In the genomic region with DNA sequence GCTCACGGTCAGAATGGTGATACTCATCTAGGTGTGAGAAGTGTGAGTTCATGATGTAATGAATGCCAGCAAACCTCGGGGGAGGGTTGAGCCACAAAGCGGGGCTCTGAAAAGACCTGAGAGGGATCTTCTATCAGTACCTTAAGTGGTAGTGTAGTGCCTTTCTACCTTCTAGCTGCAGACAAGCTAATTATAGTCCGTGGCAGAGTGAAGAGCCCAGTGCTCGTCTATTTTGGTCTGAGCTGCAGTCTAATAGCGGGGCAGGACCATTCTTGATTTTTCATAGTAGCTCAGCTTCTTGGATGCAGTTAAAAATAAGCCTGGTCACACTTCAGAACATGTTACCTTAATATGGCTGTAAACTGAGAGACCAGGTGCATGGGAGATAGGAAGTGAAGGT, we compare ENCODE assay signal across 22 mouse cellular contexts.
A peak's percentile ranks its signal among the peaks of the same experiment; 100 is the strongest.
DNase-seq lines count a peak whose midpoint lies in the region; ATAC-seq and TF ChIP-seq lines count a peak whose summit lies in the region.
"Had no signal": no experiment of that assay in that cellular context is flagged by ENCODE, and none has a peak within 500 bp of the region (broad histone marks: within the 10 kb centered on the region; RNA-seq: fewer than 3 reads in every experiment).

No protein-coding gene starts in this region.

- DNase-seq in heart, adult 18-20 months: peak; percentile 44 to 61
- no peak for DNase-seq in heart, postnatal 4 days
- no peak for DNase-seq in midbrain, embryonic 14.5 days
- DNase-seq in midbrain, embryonic 10.5 days (ENCODE audit: low spot score): no peak
- DNase-seq in midbrain, postnatal 0 days (ENCODE audit: low spot score): no peak
- DNase-seq: adrenal gland, adult 2 months; cerebellum, adult 11-12 months; kidney, adult 9 months; kidney, postnatal 14 days; liver; lung, postnatal 4 days; right cerebral cortex, postnatal 14 days; spleen, adult 18-20 months had no signal

- peak overlapping the region; percentile 41; the same call in 1 of the 2 replicates for H3K27ac ChIP-seq in midbrain, embryonic 14.5 days (replicated peaks; ENCODE audit: low read depth, low read length)
- no peak overlapping the region for H3K27ac ChIP-seq in midbrain, embryonic 10.5 days (replicated peaks)
- H3K27ac ChIP-seq in heart, embryonic 13.5 days (replicated peaks): peak overlapping the region; percentile 94
- peak overlapping the region; percentile 59 for H3K27ac ChIP-seq in midbrain, postnatal 0 days (ENCODE audit: low read depth, low read length)
- H3K27ac ChIP-seq: embryonic facial prominence, embryonic 10.5 days; limb, embryonic 10.5 days; liver, embryonic 15.5 days; lung, embryonic 15.5 days; neural tube, embryonic 12.5 days had no signal

- ATAC-seq in midbrain, embryonic 14.5 days (ENCODE audit: low FRiP score, low TSS enrichment): no peak
- peak; percentile 33; the same call in 1 of the 2 replicates for ATAC-seq in heart, embryonic 13.5 days (ENCODE audit: extremely low read depth, insufficient number of reproducible peaks, low FRiP score, low TSS enrichment)
- ATAC-seq in midbrain, postnatal 0 days (ENCODE audit: low FRiP score): no peak
- no peak for ATAC-seq in CD4-positive, CD25-positive, alpha-beta regulatory T cell, adult 4 months
- ATAC-seq: intestine, embryonic 16.5 days had no signal

- no peaks in the 10 kb centered on the region for H3K36me3 ChIP-seq in midbrain, embryonic 14.5 days (ENCODE audit: control insufficient read depth, insufficient read depth, low read length)
- H3K36me3 ChIP-seq in midbrain, embryonic 10.5 days: no peaks in the 10 kb centered on the region; the same call in 1 of the 2 replicates
- peaks cover 45% of the 10 kb centered on the region for H3K36me3 ChIP-seq in heart, embryonic 13.5 days
- H3K36me3 ChIP-seq in midbrain, postnatal 0 days (ENCODE audit: insufficient read depth, low read length): no peaks in the 10 kb centered on the region
- H3K36me3 ChIP-seq: G1E; limb, embryonic 10.5 days; liver, embryonic 15.5 days; lung, embryonic 15.5 days; neural tube, embryonic 12.5 days had no signal

- no peak for TF ChIP-seq CTCF in midbrain, postnatal 0 days (IDR thresholded peaks at IDR 0.05)

- H3K4me1 ChIP-seq in midbrain, embryonic 14.5 days (ENCODE audit: control insufficient read depth, insufficient read depth, low read length): 0 out of 2 replicates have a peak, but pooled peaks cover 5% of the 10 kb centered on the region
- peaks cover 20% of the 10 kb centered on the region for H3K4me1 ChIP-seq in midbrain, embryonic 10.5 days
- H3K4me1 ChIP-seq in heart, embryonic 13.5 days: peaks cover 66% of the 10 kb centered on the region
- H3K4me1 ChIP-seq in midbrain, postnatal 0 days (ENCODE audit: insufficient read depth, low read length): peaks cover 7% of the 10 kb centered on the region; the same call in 1 of the 2 replicates

- H3K9ac ChIP-seq in midbrain, embryonic 14.5 days (replicated peaks; ENCODE audit: low read length): no peak overlapping the region
- H3K9ac ChIP-seq in heart, embryonic 13.5 days: peak overlapping the region; percentile 64
- no peak overlapping the region for H3K9ac ChIP-seq in midbrain, postnatal 0 days (replicated peaks; ENCODE audit: low read length, poor library complexity, severe bottlenecking)
- H3K9ac ChIP-seq: liver, embryonic 15.5 days; lung, embryonic 15.5 days; neural tube, embryonic 12.5 days had no signal

- WGBS in midbrain, embryonic 14.5 days: 81% methylated on average over 6 of the region's 6 CpGs
- WGBS in midbrain, embryonic 10.5 days: 89% methylated on average over 6 of the region's 6 CpGs
- 43% methylated on average over 6 of the region's 6 CpGs for WGBS in heart, embryonic 13.5 days
- WGBS in midbrain, postnatal 0 days: 57% methylated on average over 6 of the region's 6 CpGs

- no peak overlapping the region for H3K4me3 ChIP-seq in midbrain, embryonic 14.5 days (replicated peaks; ENCODE audit: low read depth, low read length)
- H3K4me3 ChIP-seq in midbrain, embryonic 10.5 days: no peak overlapping the region
- H3K4me3 ChIP-seq in heart, embryonic 13.5 days: 0 out of 2 replicates have a peak overlapping the region, but pooled peaks have one; percentile 3
- no peak overlapping the region for H3K4me3 ChIP-seq in midbrain, postnatal 0 days (ENCODE audit: low read depth, low read length)
- H3K4me3 ChIP-seq: embryonic facial prominence, embryonic 10.5 days; limb, embryonic 10.5 days; liver, embryonic 15.5 days; lung, embryonic 15.5 days; neural tube, embryonic 12.5 days had no signal

- H3K9me3 ChIP-seq in midbrain, embryonic 14.5 days (ENCODE audit: control insufficient read depth, low read length): no peaks in the 10 kb centered on the region
- no peaks in the 10 kb centered on the region for H3K9me3 ChIP-seq in midbrain, embryonic 10.5 days (replicated peaks)
- H3K9me3 ChIP-seq in heart, embryonic 13.5 days: no peaks in the 10 kb centered on the region
- H3K9me3 ChIP-seq in midbrain, postnatal 0 days (ENCODE audit: low read length): no peaks in the 10 kb centered on the region
- H3K9me3 ChIP-seq: embryonic facial prominence, embryonic 10.5 days; G1E; limb, embryonic 10.5 days; liver, embryonic 15.5 days; lung, embryonic 15.5 days; neural tube, embryonic 12.5 days had no signal

- H3K4me2 ChIP-seq in midbrain, embryonic 14.5 days (ENCODE audit: low read length): no peak overlapping the region
- peak overlapping the region; percentile 50 for H3K4me2 ChIP-seq in heart, embryonic 13.5 days
- no peak overlapping the region for H3K4me2 ChIP-seq in midbrain, postnatal 0 days (ENCODE audit: low read depth, low read length, poor library complexity, severe bottlenecking)
- H3K4me2 ChIP-seq: liver, embryonic 15.5 days; lung, embryonic 15.5 days; neural tube, embryonic 12.5 days had no signal

- H3K27me3 ChIP-seq in midbrain, embryonic 14.5 days (ENCODE audit: control insufficient read depth, insufficient read depth, low read length): no peaks in the 10 kb centered on the region
- H3K27me3 ChIP-seq in midbrain, embryonic 10.5 days (ENCODE audit: low read depth, poor library complexity, severe bottlenecking): no peaks in the 10 kb centered on the region
- H3K27me3 ChIP-seq in heart, embryonic 13.5 days (replicated peaks): no peaks in the 10 kb centered on the region
- no peaks in the 10 kb centered on the region for H3K27me3 ChIP-seq in midbrain, postnatal 0 days (ENCODE audit: insufficient read depth, low read length)
- H3K27me3 ChIP-seq: liver, embryonic 15.5 days; lung, embryonic 15.5 days; neural tube, embryonic 12.5 days had no signal

Comparison
In these comparisons a context has a peak if more than half of its experiments do, and no peak if none do; other contexts are left out.
1. DNase-seq: peak in heart, adult 18-20 months (2 of 2); none in heart, postnatal 4 days (single experiment), midbrain, embryonic 14.5 days (single experiment), midbrain, embryonic 10.5 days (single experiment) and midbrain, postnatal 0 days (single experiment).